Mouse (Mus musculus) hindbrain, embryonic 11.5 days (tissue): ENCODE data around the gene Casc3. TPM values are rescaled to one million over a fixed set of nuclear protein-coding genes. Genes with fewer than 3 reads are reported as not detected.

Experiments
- ATAC-seq: fragments of 200-750 bp; cut with Nextera tagmentation; 2 replicates; pipeline ENCODE4 v1.8.0; 2017; ENCODE audit warnings: mild to moderate bottlenecking, moderate TSS enrichment, moderate library complexity; ENCODE audit not compliant: low FRiP score
- DNase-seq: peaks from one replicate; pipeline ENCODE4 v3.0.0-alpha.2; 2015; ENCODE audit warnings: low spot score
- H3K27ac ChIP-seq: fragments of 300-500 bp; sonication (generic); 2 replicates; pipeline ENCODE4 v1.5.1; 2014; ENCODE audit warnings: mild to moderate bottlenecking, low read depth, low read length
- H3K27me3 ChIP-seq: fragments of 300-500 bp; sonication (generic); 2 replicates; pipeline ENCODE4 v1.6.1; 2014; ENCODE audit warnings: mild to moderate bottlenecking, low read length, moderate library complexity, mixed read lengths; ENCODE audit not compliant: control insufficient read depth, insufficient read depth
- H3K36me3 ChIP-seq: fragments of 300-500 bp; sonication (generic); 2 replicates; pipeline ENCODE4 v1.6.1; 2014; ENCODE audit warnings: mild to moderate bottlenecking, low read length, moderate library complexity, mixed read lengths; ENCODE audit not compliant: control insufficient read depth, insufficient read depth
- H3K4me1 ChIP-seq: fragments of 300-500 bp; sonication (generic); replicated peaks from 2 replicates; pipeline ENCODE4 v1.6.1; 2014; ENCODE audit warnings: low read length, mixed read lengths; ENCODE audit not compliant: control insufficient read depth, insufficient read depth
- H3K4me2 ChIP-seq: fragments of 300-500 bp; sonication (generic); replicated peaks from 2 replicates; pipeline ENCODE4 v1.6.1; 2014; ENCODE audit warnings: mild to moderate bottlenecking, low read depth, low read length
- H3K4me3 ChIP-seq: fragments of 300-500 bp; sonication (generic); 2 replicates; pipeline ENCODE4 v1.5.1; 2014; ENCODE audit warnings: low read depth, low read length
- H3K9ac ChIP-seq: fragments of 300-500 bp; sonication (generic); 2 replicates; pipeline ENCODE4 v1.6.1; 2014; ENCODE audit warnings: low read depth, low read length
- H3K9me3 ChIP-seq: fragments of 300-500 bp; sonication (generic); 2 replicates; pipeline ENCODE4 v1.6.1; 2016; ENCODE audit warnings: low read length; ENCODE audit not compliant: control insufficient read depth
- WGBS: fragments of 180-500 bp; shearing (Covaris S2); extraction: QIAGEN DNeasy Blood & Tissue Kit; methylation state at CpG from one replicate; pipeline ENCODE4 v1.1.7; 2014; 5-methylcytosine and 5-hydroxymethylcytosine counted together
- polyA plus RNA-seq: library from polyadenylated mRNA; unstranded; fragments of >200 nt; fragmentation: Nextera tagmentation; extraction: Ambion mirVana; gene quantifications from 2 replicates; pipeline ENCODE4 v1.2.1, GENCODE M21; 2014

The Casc3 gene
- polyA plus RNA-seq, 1 experiment from 2014 or later: 44.6 TPM

GRCm38 (mm10) chr11:98854659-98855058 lies 50.0 kb downstream of the Casc3 start:
- Histone ChIP-seq H3K4me1 (no peaks in the 10 kb centered on the region), H3K4me3 (no peak overlapping the region), H3K4me2 (no peak overlapping the region), H3K9ac (no peak overlapping the region), H3K36me3 (no peaks in the 10 kb centered on the region), H3K9me3 (no peaks in the 10 kb centered on the region), H3K27ac (no peak overlapping the region), H3K27me3 (no peaks in the 10 kb centered on the region)
- ATAC-seq (no peak), DNase-seq (no peak)
- 86% methylated on average over 2 of the region's 2 CpGs for WGBS

GRCm38 (mm10) chr11:98858759-98859731 lies 54.3 kb downstream of the Casc3 start:
- no peaks in the 10 kb centered on the region for H3K36me3 ChIP-seq
- H3K9ac ChIP-seq: no peak overlapping the region
- no peak overlapping the region for H3K27ac ChIP-seq
- no peaks in the 10 kb centered on the region for H3K4me1 ChIP-seq
- H3K27me3 ChIP-seq: no peaks in the 10 kb centered on the region
- H3K4me3 ChIP-seq: no peak overlapping the region
- DNase-seq (peak; percentile 95), ATAC-seq (no peak)
- WGBS: 37% methylated on average over 14 of the region's 14 CpGs
- H3K4me2 ChIP-seq: no peak overlapping the region
- no peaks in the 10 kb centered on the region for H3K9me3 ChIP-seq

- peak; percentile 86 for ATAC-seq
- H3K9me3 ChIP-seq: no peaks in the 10 kb centered on the region
Observed at GRCm38 (mm10) chr11:98863028-98863750, 58.5 kb downstream of the Casc3 start, which contains the start of gene Wipf2. TSS of gene Wipf2 (plus strand) at chr11:98863638.

GRCm38 (mm10) chr11:98863751-98864429 lies 59.2 kb downstream of the Casc3 start:
- peak overlapping the region; percentile 66 for H3K9ac ChIP-seq
- ATAC-seq (peak; percentile 79), DNase-seq (peak; percentile 79)
- peaks cover 4% of the 10 kb centered on the region; the same call in 1 of the 2 replicates for H3K4me1 ChIP-seq
- peak overlapping the region; percentile 83 for H3K27ac ChIP-seq
- under 1% methylated on average over 25 of the region's 39 CpGs for WGBS
- H3K4me2 ChIP-seq: peak overlapping the region; percentile 65
- no peaks in the 10 kb centered on the region for H3K9me3 ChIP-seq
- H3K36me3 ChIP-seq: no peaks in the 10 kb centered on the region
- H3K4me3 ChIP-seq: peak overlapping the region; percentile 68
- H3K27me3 ChIP-seq: no peaks in the 10 kb centered on the region

More at GRCm38 (mm10) chr11:98863028-98863750, 58.5 kb downstream of the Casc3 start, which contains the start of gene Wipf2:
- H3K27ac ChIP-seq: peak within 1 kb of the TSS; percentile 83
- 7% methylated on average over 36 of the region's 41 CpGs for WGBS
- no peaks in the 10 kb centered on the region for H3K27me3 ChIP-seq
- peak; percentile 98 for DNase-seq
- peak within 1 kb of the TSS; percentile 65 for H3K4me2 ChIP-seq
- H3K36me3 ChIP-seq: no peaks in the 10 kb centered on the region
- H3K4me1 ChIP-seq: peaks cover 4% of the 10 kb centered on the region; the same call in 1 of the 2 replicates
- H3K9ac ChIP-seq: peak within 1 kb of the TSS; percentile 66
- H3K4me3 ChIP-seq: peak within 1 kb of the TSS; percentile 68

- ATAC-seq: no peak
- DNase-seq: peak; percentile 39
- no peaks in the 10 kb centered on the region for H3K36me3 ChIP-seq
Observed at GRCm38 (mm10) chr11:98867293-98867692, 62.6 kb downstream of the Casc3 start.

GRCm38 (mm10) chr11:98869906-98870305 lies 65.2 kb downstream of the Casc3 start:
- Histone ChIP-seq H3K9me3 (no peaks in the 10 kb centered on the region), H3K27me3 (no peaks in the 10 kb centered on the region), H3K4me3 (no peak overlapping the region), H3K4me2 (no peak overlapping the region), H3K9ac (no peak overlapping the region), H3K36me3 (no peaks in the 10 kb centered on the region), H3K27ac (no peak overlapping the region), H3K4me1 (peaks cover 4% of the 10 kb centered on the region; the same call in 1 of the 2 replicates)
- DNase-seq: no peak
- ATAC-seq: no peak
- 95% methylated on average over 8 of the region's 8 CpGs for WGBS

More at GRCm38 (mm10) chr11:98867293-98867692, 62.6 kb downstream of the Casc3 start:
- 45% methylated on average over 12 of the region's 12 CpGs for WGBS
- Histone ChIP-seq H3K4me3 (no peak overlapping the region), H3K27ac (no peak overlapping the region), H3K9me3 (no peaks in the 10 kb centered on the region), H3K27me3 (no peaks in the 10 kb centered on the region), H3K9ac (no peak overlapping the region), H3K4me2 (no peak overlapping the region), H3K4me1 (peaks cover 4% of the 10 kb centered on the region; the same call in 1 of the 2 replicates)

- Histone ChIP-seq H3K4me3 (no peak overlapping the region), H3K27me3 (no peaks in the 10 kb centered on the region), H3K4me1 (peaks cover 4% of the 10 kb centered on the region; the same call in 1 of the 2 replicates), H3K9me3 (no peaks in the 10 kb centered on the region), H3K9ac (no peak overlapping the region), H3K4me2 (no peak overlapping the region), H3K36me3 (no peaks in the 10 kb centered on the region), H3K27ac (no peak overlapping the region)
- ATAC-seq: no peak
- 82% methylated on average over 5 of the region's 5 CpGs for WGBS
- no peak for DNase-seq
Observed at GRCm38 (mm10) chr11:98870791-98871190, 66.1 kb downstream of the Casc3 start.

- Histone ChIP-seq H3K9ac (no peak overlapping the region), H3K4me1 (peaks cover 4% of the 10 kb centered on the region; the same call in 1 of the 2 replicates), H3K4me2 (no peak overlapping the region), H3K27ac (no peak overlapping the region), H3K27me3 (no peaks in the 10 kb centered on the region), H3K36me3 (no peaks in the 10 kb centered on the region), H3K9me3 (no peaks in the 10 kb centered on the region), H3K4me3 (no peak overlapping the region)
- no peak for ATAC-seq
- no peak for DNase-seq
- 84% methylated on average over 4 of the region's 4 CpGs for WGBS
Observed at GRCm38 (mm10) chr11:98871416-98871815, 66.7 kb downstream of the Casc3 start.
